Mouse (Mus musculus): ENCODE measurements around the gene Arfip1.

GRCm38 (mm10) chr3:84492148-84492547, 90.3 kb downstream of the Arfip1 start:
- TF ChIP-seq CTCF (IDR thresholded peaks at IDR 0.05; ENCODE audit: control insufficient read depth, insufficient read depth, insufficient read length) (no peak), MYOG (IDR thresholded peaks at IDR 0.05; ENCODE audit: control insufficient read depth, extremely low read depth, insufficient read length) (no peak)

Data from C2C12 (cell line).